Mouse (Mus musculus): ENCODE measurements around the gene Sfxn5. TPM values are rescaled to one million over a fixed set of nuclear protein-coding genes. Genes with fewer than 3 reads are reported as not detected.

Gene Sfxn5
- total and polyA plus RNA-seq, 2 experiments from 2014 or later: 2.7 to 4.8 TPM

- no peak for TF ChIP-seq CTCF (IDR thresholded peaks at IDR 0.05; ENCODE audit: low read depth)
- no peak for TF ChIP-seq EP300 (IDR thresholded peaks at IDR 0.05; ENCODE audit: low read depth)
- H3K4me2 ChIP-seq (ENCODE audit: low read depth, low read length): no peak overlapping the region
- no peaks in the 10 kb centered on the region for H3K9me3 ChIP-seq (replicated peaks; ENCODE audit: control insufficient read depth, low read length)
- H3K36me3 ChIP-seq (replicated peaks; ENCODE audit: control insufficient read depth, insufficient read depth, low read length): no peaks in the 10 kb centered on the region
- H3K27ac ChIP-seq (ENCODE audit: low read depth): no peak overlapping the region
- peaks cover 19% of the 10 kb centered on the region for H3K4me1 ChIP-seq (ENCODE audit: control insufficient read depth, insufficient read depth)
- ATAC-seq (ENCODE audit: insufficient read depth, low read depth) (no peak), DNase-seq (ENCODE audit: low spot score) (no peak)
- H3K9ac ChIP-seq (replicated peaks; ENCODE audit: low read depth, low read length): no peak overlapping the region
- no peak overlapping the region for H3K4me3 ChIP-seq (ENCODE audit: low read depth, low read length)
- no peaks in the 10 kb centered on the region for H3K27me3 ChIP-seq (ENCODE audit: control insufficient read depth, insufficient read depth, low read length)
- 89% methylated on average over 9 of the region's 9 CpGs for WGBS
Observed at GRCm38 (mm10) chr6:85249821-85250220, 83.4 kb downstream of the Sfxn5 start.

DNA sequence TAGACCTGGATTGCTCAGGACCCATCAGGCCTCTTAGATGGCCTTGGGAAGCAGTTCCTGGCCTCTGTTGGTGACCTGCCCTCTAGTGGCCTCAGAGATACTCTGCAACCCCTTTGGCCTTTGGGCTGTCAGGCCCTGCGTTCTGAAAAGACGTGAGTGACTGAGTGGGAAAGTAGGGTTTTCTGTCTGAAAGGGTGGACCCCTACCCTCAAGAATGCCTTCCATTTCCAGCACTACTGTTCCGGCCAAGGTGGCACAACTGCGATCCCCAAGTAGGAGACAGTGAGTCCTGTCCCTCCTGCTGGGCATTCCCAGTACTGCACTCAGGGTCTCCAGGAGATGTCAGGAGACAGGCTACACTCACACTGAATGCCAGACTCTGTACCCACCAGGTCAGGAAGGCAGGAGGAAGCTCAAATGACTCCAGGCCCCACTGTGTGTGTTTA, 94.2 kb downstream of the Sfxn5 start:
- H3K36me3 ChIP-seq (replicated peaks; ENCODE audit: control insufficient read depth, insufficient read depth, low read length): no peaks in the 10 kb centered on the region
- DNase-seq (ENCODE audit: low spot score) (peak; percentile 20), ATAC-seq (ENCODE audit: insufficient read depth, low read depth) (peak; percentile 70)
- no peak for TF ChIP-seq EP300 (IDR thresholded peaks at IDR 0.05; ENCODE audit: low read depth)
- peak; percentile 77 for TF ChIP-seq CTCF (IDR thresholded peaks at IDR 0.05; ENCODE audit: low read depth)
- H3K4me2 ChIP-seq (ENCODE audit: low read depth, low read length): peak overlapping the region; percentile 49
- no peaks in the 10 kb centered on the region for H3K27me3 ChIP-seq (ENCODE audit: control insufficient read depth, insufficient read depth, low read length)
- no peak overlapping the region for H3K27ac ChIP-seq (ENCODE audit: low read depth)
- WGBS: 13% methylated on average over 4 of the region's 4 CpGs
- no peaks in the 10 kb centered on the region for H3K9me3 ChIP-seq (replicated peaks; ENCODE audit: control insufficient read depth, low read length)
- no peaks in the 10 kb centered on the region for H3K4me1 ChIP-seq (ENCODE audit: control insufficient read depth, insufficient read depth)
- no peak overlapping the region for H3K9ac ChIP-seq (replicated peaks; ENCODE audit: low read depth, low read length)
- no peak overlapping the region for H3K4me3 ChIP-seq (ENCODE audit: low read depth, low read length)

DNA sequence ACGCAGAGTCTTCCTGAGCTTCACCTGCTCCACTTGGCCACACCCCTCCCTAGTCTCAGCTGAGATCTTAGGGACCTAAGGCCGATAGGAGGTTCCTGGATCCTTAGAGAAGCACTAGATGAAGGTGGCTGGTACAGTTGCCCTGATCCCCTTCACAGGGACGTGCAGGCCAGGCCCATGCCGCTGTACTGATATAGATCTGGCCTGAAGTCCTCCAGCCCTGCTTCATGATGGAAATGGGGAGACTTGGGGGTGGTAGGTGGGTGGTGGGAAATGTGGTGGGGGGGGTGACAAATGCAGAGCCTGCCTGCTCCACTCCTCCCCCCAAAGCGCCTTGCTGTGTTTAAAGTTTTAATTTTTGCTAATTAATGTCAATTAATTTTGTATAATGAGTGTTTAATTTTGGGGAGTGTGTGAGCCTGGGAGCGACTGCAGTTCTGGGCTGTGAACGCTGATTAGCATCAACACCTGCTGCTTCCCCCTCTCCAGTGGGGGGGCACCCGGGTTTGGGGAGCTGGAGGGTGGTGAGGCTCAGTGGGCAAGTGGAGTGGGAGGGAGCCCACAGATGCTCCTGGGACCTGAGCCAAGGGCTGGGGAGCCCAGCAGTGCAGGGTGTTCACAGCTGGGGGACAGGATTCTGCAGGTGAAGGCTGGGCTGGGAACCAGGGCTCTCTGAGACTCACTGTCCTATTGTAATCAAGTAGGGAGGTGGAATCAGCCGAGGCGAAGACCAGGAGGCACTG, 95.5 kb downstream of the Sfxn5 start:
- WGBS: 58% methylated on average over 10 of the region's 10 CpGs
- no peak for ATAC-seq (ENCODE audit: insufficient read depth, low read depth)
- H3K36me3 ChIP-seq (replicated peaks; ENCODE audit: control insufficient read depth, insufficient read depth, low read length): no peaks in the 10 kb centered on the region
- H3K9me3 ChIP-seq (replicated peaks; ENCODE audit: control insufficient read depth, low read length): no peaks in the 10 kb centered on the region
- no peak for DNase-seq (ENCODE audit: low spot score)
- H3K4me3 ChIP-seq (ENCODE audit: low read depth, low read length): no peak overlapping the region
- no peak overlapping the region for H3K9ac ChIP-seq (replicated peaks; ENCODE audit: low read depth, low read length)
- no peak overlapping the region for H3K4me2 ChIP-seq (ENCODE audit: low read depth, low read length)
- TF ChIP-seq CTCF (IDR thresholded peaks at IDR 0.05; ENCODE audit: low read depth) (no peak), EP300 (IDR thresholded peaks at IDR 0.05; ENCODE audit: low read depth) (no peak)
- no peak overlapping the region for H3K27ac ChIP-seq (ENCODE audit: low read depth)
- no peaks in the 10 kb centered on the region for H3K27me3 ChIP-seq (ENCODE audit: control insufficient read depth, insufficient read depth, low read length)
- no peaks in the 10 kb centered on the region for H3K4me1 ChIP-seq (ENCODE audit: control insufficient read depth, insufficient read depth)

DNA sequence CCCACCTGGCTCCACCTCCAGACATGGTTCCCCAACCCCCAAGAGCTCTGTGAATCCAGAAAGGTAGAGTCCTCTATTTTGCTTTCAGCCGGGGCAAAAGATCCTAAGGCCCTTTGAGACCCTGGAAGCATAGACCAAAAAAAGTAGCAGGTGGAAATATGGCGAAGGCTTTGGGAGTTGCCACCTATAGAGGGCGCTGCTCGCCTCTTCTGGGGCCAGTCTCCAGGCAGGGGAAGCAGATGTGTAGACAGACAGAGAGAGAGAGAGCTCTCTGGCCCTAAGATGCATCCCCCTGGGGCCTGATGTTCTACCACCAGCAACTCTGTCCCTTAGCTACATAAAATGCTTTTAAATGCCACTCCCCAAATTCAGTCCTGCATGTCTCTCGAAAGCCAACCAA, 96.2 kb downstream of the Sfxn5 start:
- DNase-seq (ENCODE audit: low spot score) (no peak), ATAC-seq (ENCODE audit: insufficient read depth, low read depth) (no peak)
- TF ChIP-seq CTCF (IDR thresholded peaks at IDR 0.05; ENCODE audit: low read depth) (peak; percentile 41), EP300 (IDR thresholded peaks at IDR 0.05; ENCODE audit: low read depth) (no peak)
- Histone ChIP-seq H3K4me1 (ENCODE audit: control insufficient read depth, insufficient read depth) (no peaks in the 10 kb centered on the region), H3K27me3 (ENCODE audit: control insufficient read depth, insufficient read depth, low read length) (no peaks in the 10 kb centered on the region), H3K36me3 (replicated peaks; ENCODE audit: control insufficient read depth, insufficient read depth, low read length) (no peaks in the 10 kb centered on the region), H3K9ac (replicated peaks; ENCODE audit: low read depth, low read length) (no peak overlapping the region), H3K27ac (ENCODE audit: low read depth) (no peak overlapping the region), H3K9me3 (replicated peaks; ENCODE audit: control insufficient read depth, low read length) (no peaks in the 10 kb centered on the region), H3K4me3 (ENCODE audit: low read depth, low read length) (no peak overlapping the region), H3K4me2 (ENCODE audit: low read depth, low read length) (no peak overlapping the region)
- WGBS: 37% methylated on average over 5 of the region's 5 CpGs

- Histone ChIP-seq H3K4me1 (ENCODE audit: control insufficient read depth, insufficient read depth) (no peaks in the 10 kb centered on the region), H3K4me3 (ENCODE audit: low read depth, low read length) (no peak overlapping the region), H3K4me2 (ENCODE audit: low read depth, low read length) (no peak overlapping the region), H3K27me3 (ENCODE audit: control insufficient read depth, insufficient read depth, low read length) (no peaks in the 10 kb centered on the region), H3K36me3 (replicated peaks; ENCODE audit: control insufficient read depth, insufficient read depth, low read length) (no peaks in the 10 kb centered on the region), H3K9me3 (replicated peaks; ENCODE audit: control insufficient read depth, low read length) (no peaks in the 10 kb centered on the region), H3K27ac (ENCODE audit: low read depth) (no peak overlapping the region), H3K9ac (replicated peaks; ENCODE audit: low read depth, low read length) (no peak overlapping the region)
- ATAC-seq (ENCODE audit: insufficient read depth, low read depth) (no peak), DNase-seq (ENCODE audit: low spot score) (no peak)
- TF ChIP-seq CTCF (IDR thresholded peaks at IDR 0.05; ENCODE audit: low read depth): no peak
- TF ChIP-seq EP300 (IDR thresholded peaks at IDR 0.05; ENCODE audit: low read depth): no peak
- 58% methylated on average over 5 of the region's 5 CpGs for WGBS
Observed at GRCm38 (mm10) chr6:85234796-85235195, 98.4 kb downstream of the Sfxn5 start.

All from heart, postnatal 0 days (tissue).